Mouse (Mus musculus) frontal cortex, postnatal 14 days (tissue): ENCODE results near the gene Tmem201.
"Not testable (repeated sequence)": the region's sequence is repeated elsewhere in the genome, so short reads cannot be mapped to it uniquely, and the experiment has no call there.

Experiments used
- DNase-seq, 2 experiments: peaks; one replicate each; pipeline ENCODE4 v3.0.0; 2022; ENCODE audit warnings: low spot score in 2 of 2

Tmem201 gene

GRCm38 (mm10) chr4:149737383-149738324 is at the start of gene Tmem201:
Gene Tmem201 (minus strand): TSS chr4:149738044.
- peak; percentile 88 to 95 for DNase-seq

GRCm38 (mm10) chr4:149784901-149785300 is 47.1 kb upstream of the Tmem201 start:
- DNase-seq: no peak

GRCm38 (mm10) chr4:149784371-149784770 is 46.5 kb upstream of the Tmem201 start:
- DNase-seq: no peak

- DNase-seq: no peak
These were observed 45.1 kb upstream of the Tmem201 start for GRCm38 (mm10) chr4:149782975-149783374.

GRCm38 (mm10) chr4:149780565-149781356 is 42.9 kb upstream of the Tmem201 start:
- no peak for DNase-seq

- DNase-seq: no peak
These were observed 42.1 kb upstream of the Tmem201 start for GRCm38 (mm10) chr4:149779966-149780365.

- no peak for DNase-seq
These were observed 39.3 kb upstream of the Tmem201 start for GRCm38 (mm10) chr4:149777126-149777525.

GRCm38 (mm10) chr4:149775760-149776362 is 38.0 kb upstream of the Tmem201 start:
- DNase-seq: no peak

- no peak for DNase-seq
These were observed 37.5 kb upstream of the Tmem201 start for GRCm38 (mm10) chr4:149775330-149775729.

- peak; percentile 92 to 95 for DNase-seq
These were observed 36.2 kb upstream of the Tmem201 start, which contains the start of gene Slc25a33 for GRCm38 (mm10) chr4:149774094-149774470. Gene Slc25a33 (minus strand): TSS chr4:149774277.

GRCm38 (mm10) chr4:149773408-149774093 is 35.7 kb upstream of the Tmem201 start:
- DNase-seq: no peak

GRCm38 (mm10) chr4:149772394-149772793 is 34.5 kb upstream of the Tmem201 start:
- no peak for DNase-seq

- DNase-seq: no peak
These were observed 27.4 kb upstream of the Tmem201 start for GRCm38 (mm10) chr4:149765201-149765600.

GRCm38 (mm10) chr4:149763335-149763734 is 25.5 kb upstream of the Tmem201 start:
- no peak for DNase-seq

- no peak for DNase-seq
These were observed 21.7 kb upstream of the Tmem201 start for GRCm38 (mm10) chr4:149759517-149759916.

- DNase-seq: no peak
These were observed 20.6 kb upstream of the Tmem201 start for GRCm38 (mm10) chr4:149758423-149758822.

- not testable (repeated sequence) for DNase-seq
These were observed 18.7 kb upstream of the Tmem201 start for GRCm38 (mm10) chr4:149756546-149756945.

GRCm38 (mm10) chr4:149752836-149753235 is 15.0 kb upstream of the Tmem201 start:
- DNase-seq: no peak

- DNase-seq: peak in 1 of 2 experiments; percentile 57
These were observed 14.4 kb upstream of the Tmem201 start for GRCm38 (mm10) chr4:149752124-149752799.

GRCm38 (mm10) chr4:149750671-149751070 is 12.8 kb upstream of the Tmem201 start:
- DNase-seq: no peak

- not testable (repeated sequence) for DNase-seq
These were observed 11.8 kb upstream of the Tmem201 start for GRCm38 (mm10) chr4:149749663-149750015.
